Mouse (Mus musculus) embryonic fibroblast, embryonic 13.5 days (primary cell): ENCODE data around the gene Rnh1.

Experiments used
- CTCF ChIP-seq: IDR thresholded peaks from 2 replicates; pipeline ENCODE4 v1.5.1; 2011; ENCODE audit warnings: mild to moderate bottlenecking, control low read depth, low read length, moderate library complexity, borderline replicate concordance; ENCODE audit not compliant: insufficient read depth
- POLR2A ChIP-seq: IDR thresholded peaks from 2 replicates; pipeline ENCODE4 v1.6.1; 2011; ENCODE audit warnings: low read depth, mild to moderate bottlenecking, control low read depth, low read length, moderate library complexity

DNA sequence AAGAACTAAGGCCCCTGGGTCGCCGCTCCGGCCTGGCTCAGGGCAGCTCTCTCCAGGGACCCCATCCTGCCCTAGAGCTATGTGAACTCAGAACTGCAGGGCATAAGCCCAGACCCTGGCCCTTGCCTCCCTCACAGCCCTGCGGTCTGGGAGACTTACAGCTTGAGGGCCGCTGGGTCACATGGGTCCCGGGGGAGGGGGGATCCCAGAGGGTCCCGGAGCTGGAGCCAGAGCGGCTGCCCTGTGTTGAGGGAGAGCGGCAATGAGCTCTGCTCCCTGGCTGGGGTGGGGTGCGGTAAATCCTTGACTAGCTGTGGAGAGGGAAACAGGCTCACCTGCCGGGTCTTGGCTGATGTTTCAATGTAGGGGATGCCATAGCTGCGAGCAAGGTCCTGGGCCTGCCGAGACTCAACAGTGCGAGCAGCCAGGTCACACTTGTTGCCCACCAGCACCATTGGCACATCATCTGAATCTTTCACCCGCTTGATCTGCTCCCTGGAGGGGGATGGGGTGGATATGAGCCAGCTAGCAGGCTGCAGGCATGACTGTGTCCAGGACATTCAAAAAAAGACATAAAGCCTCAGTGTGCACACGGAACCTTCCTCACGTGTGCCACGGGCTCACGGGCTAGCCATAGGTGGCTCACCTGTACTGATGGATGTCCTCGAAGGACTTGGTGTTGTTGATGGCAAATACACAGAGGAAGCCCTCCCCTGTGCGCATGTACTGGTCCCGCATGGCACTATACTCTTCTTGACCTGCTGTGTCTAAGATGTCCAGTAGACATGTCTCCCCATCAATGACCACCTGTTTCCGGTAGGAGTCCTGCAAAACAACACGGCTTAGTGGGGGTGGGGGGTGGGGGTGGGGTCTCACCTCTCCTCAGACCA, 19.4 kb upstream of the Rnh1 start:
- TF ChIP-seq POLR2A (no peak), CTCF (no peak)
